Mouse (Mus musculus): ENCODE data around the gene Itga10.
"Not testable (repeated sequence)": the region's sequence is repeated elsewhere in the genome, so short reads cannot be mapped to it uniquely, and the experiment has no call there.

Itga10 gene

GRCm38 (mm10) chr3:96634928-96635879 lies 10.2 kb upstream of the Itga10 start, which contains the start of the genes Pex11b and Gm42957:
Gene Pex11b (plus strand): TSS chr3:96635376.
Gene Gm42957 (plus strand): TSS chr3:96635474.
- peak; percentile 91 for DNase-seq (ENCODE audit: low read depth, low spot score)

- peak; percentile 66 for DNase-seq (ENCODE audit: low read depth, low spot score)
These were observed 9.5 kb upstream of the Itga10 start for GRCm38 (mm10) chr3:96635906-96636305.

GRCm38 (mm10) chr3:96636448-96636847 lies 8.9 kb upstream of the Itga10 start:
- DNase-seq (ENCODE audit: low read depth, low spot score), result peak; percentile 72

GRCm38 (mm10) chr3:96639219-96639618 lies 6.2 kb upstream of the Itga10 start:
- peak; percentile 79 for DNase-seq (ENCODE audit: low read depth, low spot score)

GRCm38 (mm10) chr3:96647365-96647764 lies 2.0 kb downstream of the Itga10 start:
- no peak for DNase-seq (ENCODE audit: low read depth, low spot score)

- DNase-seq (ENCODE audit: low read depth, low spot score), result peak; percentile 49
These were observed 15.5 kb downstream of the Itga10 start for GRCm38 (mm10) chr3:96660901-96661300.

GRCm38 (mm10) chr3:96662731-96663316 lies 17.4 kb downstream of the Itga10 start:
- no peak for DNase-seq (ENCODE audit: low read depth, low spot score)

GRCm38 (mm10) chr3:96663432-96664239 lies 18.3 kb downstream of the Itga10 start:
- peak; percentile 57 for DNase-seq (ENCODE audit: low read depth, low spot score)

- not testable (repeated sequence) for DNase-seq (ENCODE audit: low read depth, low spot score)
These were observed 20.5 kb downstream of the Itga10 start for GRCm38 (mm10) chr3:96665732-96666363.

- DNase-seq (ENCODE audit: low read depth, low spot score), result no peak
These were observed 21.5 kb downstream of the Itga10 start for GRCm38 (mm10) chr3:96666916-96667315.

- DNase-seq (ENCODE audit: low read depth, low spot score), result peak; percentile 62
These were observed 21.9 kb downstream of the Itga10 start for GRCm38 (mm10) chr3:96667316-96667715.

GRCm38 (mm10) chr3:96668424-96669067 lies 23.2 kb downstream of the Itga10 start:
- peak; percentile 30 for DNase-seq (ENCODE audit: low read depth, low spot score)

GRCm38 (mm10) chr3:96669727-96670468 lies 24.5 kb downstream of the Itga10 start, which contains the start of gene Ankrd35:
Gene Ankrd35 (plus strand): TSS chr3:96670131.
- peak; percentile 92 for DNase-seq (ENCODE audit: low read depth, low spot score)

- DNase-seq (ENCODE audit: low read depth, low spot score), result no peak
These were observed 26.1 kb downstream of the Itga10 start for GRCm38 (mm10) chr3:96671519-96671918.

- no peak for DNase-seq (ENCODE audit: low read depth, low spot score)
These were observed 28.1 kb downstream of the Itga10 start for GRCm38 (mm10) chr3:96673514-96673913.

GRCm38 (mm10) chr3:96674442-96674841 lies 29.1 kb downstream of the Itga10 start:
- DNase-seq (ENCODE audit: low read depth, low spot score), result no peak

- DNase-seq (ENCODE audit: low read depth, low spot score), result peak; percentile 33
These were observed 29.8 kb downstream of the Itga10 start for GRCm38 (mm10) chr3:96675171-96675570.

GRCm38 (mm10) chr3:96675690-96676089 lies 30.3 kb downstream of the Itga10 start:
- DNase-seq (ENCODE audit: low read depth, low spot score), result no peak

- DNase-seq (ENCODE audit: low read depth, low spot score), result no peak
These were observed 33.1 kb downstream of the Itga10 start for GRCm38 (mm10) chr3:96678456-96678855.

GRCm38 (mm10) chr3:96679159-96679674 lies 33.8 kb downstream of the Itga10 start:
- DNase-seq (ENCODE audit: low read depth, low spot score), result no peak
